Mouse (Mus musculus): ENCODE measurements around the gene Mpst.

Mpst gene

GRCm38 (mm10) chr15:78455168-78455567, 49.0 kb downstream of the Mpst start:
- in situ Hi-C loops (cut with MboI; ENCODE audit: low pct_unique_long_range_greater_than_20kb in 1 of 2, low sequenced_read_pairs in 2 of 2, unreplicated experiment in 1 of 2) = no loop called here

DNA sequence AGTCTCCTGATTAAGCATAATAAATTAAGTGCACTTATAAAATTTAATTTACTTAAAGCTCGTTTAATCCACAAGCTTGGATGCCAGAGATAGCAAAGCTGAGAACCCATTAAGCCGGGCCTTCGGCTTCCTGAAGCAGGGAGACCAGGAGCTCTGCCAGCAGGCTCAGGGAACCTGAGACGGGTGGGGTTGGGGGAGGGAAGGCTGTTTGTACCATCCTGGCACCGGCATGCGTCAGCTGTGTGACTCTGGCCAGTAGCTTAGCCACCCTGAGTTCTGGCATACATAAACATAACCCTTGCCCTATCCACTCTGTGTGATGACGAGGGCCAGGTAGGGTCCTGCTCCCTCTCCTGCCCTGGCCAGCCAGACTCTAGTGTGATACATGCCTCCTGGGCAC, 49.8 kb downstream of the Mpst start:
- in situ Hi-C loops (cut with MboI; ENCODE audit: low pct_unique_long_range_greater_than_20kb in 1 of 2, low sequenced_read_pairs in 2 of 2, unreplicated experiment in 1 of 2) = no loop called here

DNA sequence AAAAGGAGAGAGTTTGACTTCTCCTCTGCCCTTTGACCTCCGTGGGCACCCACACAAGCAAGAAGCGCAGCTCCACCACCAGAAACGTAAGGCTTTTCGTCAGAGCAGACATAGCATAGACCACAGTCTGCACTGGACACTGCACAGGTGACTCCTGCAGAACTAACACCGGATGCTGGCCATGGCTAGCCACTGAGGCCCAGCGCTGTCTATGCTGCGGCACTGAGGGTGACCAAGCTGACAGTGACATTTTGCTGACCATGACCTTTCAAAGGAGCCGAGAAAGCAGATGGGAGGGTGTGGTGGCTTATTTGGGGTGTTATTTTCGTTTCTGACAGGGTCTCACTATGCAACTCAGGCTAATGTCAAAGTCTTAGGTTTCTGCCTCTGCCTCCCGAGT, 51.0 kb downstream of the Mpst start:
- in situ Hi-C loops (cut with MboI; ENCODE audit: low pct_unique_long_range_greater_than_20kb in 1 of 2, low sequenced_read_pairs in 2 of 2, unreplicated experiment in 1 of 2) = no loop called here

DNA sequence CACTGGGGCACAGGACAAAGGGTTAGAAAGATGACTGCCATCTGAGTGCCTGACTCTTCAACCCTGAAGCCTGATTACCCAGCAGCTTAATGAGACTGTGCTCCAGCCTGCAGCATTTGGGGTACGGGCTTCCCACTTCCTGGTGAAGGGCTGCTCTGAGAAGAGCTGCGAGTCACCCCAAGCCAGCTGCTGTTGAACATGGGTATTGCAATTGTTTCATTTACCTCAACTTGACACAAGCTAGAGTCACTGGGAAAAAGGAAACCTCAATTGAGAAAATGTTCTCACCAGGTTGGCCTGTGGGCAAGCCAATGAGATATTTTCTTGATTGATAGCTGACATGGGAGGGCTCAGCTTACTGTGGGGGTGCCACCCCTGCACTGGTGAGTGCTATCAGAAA, 56.8 kb downstream of the Mpst start:
- in situ Hi-C loops (cut with MboI; ENCODE audit: low pct_unique_long_range_greater_than_20kb in 1 of 2, low sequenced_read_pairs in 2 of 2, unreplicated experiment in 1 of 2) = no loop called here

Data from mouse embryonic stem cell (cell line).